Mouse (Mus musculus): Measurements from ENCODE around the gene Krtap4-7. TPM values are rescaled to one million over a fixed set of nuclear protein-coding genes. Genes with fewer than 3 reads are reported as not detected.

Gene Krtap4-7
- polyA plus RNA-seq, 1 experiment from 2014 or later: not detected

DNA sequence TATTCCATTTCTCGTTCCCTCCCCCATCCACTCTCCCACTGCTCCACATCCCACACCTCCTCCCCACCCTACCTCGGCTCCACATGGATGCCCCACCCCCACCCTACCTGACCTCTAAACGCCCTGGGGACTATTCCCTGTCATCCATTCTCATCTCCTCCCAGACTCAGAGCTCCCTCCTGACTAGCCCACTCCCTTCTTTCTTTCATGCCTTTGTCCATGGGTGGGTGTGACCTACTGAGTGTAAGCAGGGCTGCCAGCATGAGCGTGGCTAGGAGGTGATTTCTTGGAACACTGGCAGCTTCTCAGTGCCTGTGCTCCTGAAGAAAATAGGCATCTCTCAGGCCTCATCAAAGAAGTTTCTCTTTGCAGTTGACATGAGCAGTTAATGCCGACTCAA, 13.2 kb upstream of the Krtap4-7 start:
- no peak for ATAC-seq
- no peaks in the 10 kb centered on the region for H3K9me3 ChIP-seq (ENCODE audit: low read length)
- no peak overlapping the region for H3K9ac ChIP-seq (replicated peaks; ENCODE audit: low read depth)
- H3K4me1 ChIP-seq (ENCODE audit: insufficient read depth, low read depth, low read length): no peaks in the 10 kb centered on the region
- H3K4me2 ChIP-seq (replicated peaks; ENCODE audit: low read depth, low read length): no peak overlapping the region
- no peak overlapping the region for H3K4me3 ChIP-seq (ENCODE audit: low read depth, low read length)
- no peak overlapping the region for H3K27ac ChIP-seq (ENCODE audit: low read length)
- no peak for TF ChIP-seq CTCF (IDR thresholded peaks at IDR 0.05)
- no peak for TF ChIP-seq EP300 (IDR thresholded peaks at IDR 0.05)
- H3K27me3 ChIP-seq (replicated peaks; ENCODE audit: insufficient read depth, low read length): no peaks in the 10 kb centered on the region
- no peak for DNase-seq (ENCODE audit: low spot score)
- no peaks in the 10 kb centered on the region for H3K36me3 ChIP-seq (ENCODE audit: insufficient read depth, low read length)
- 46% methylated on average over 5 of the region's 5 CpGs for WGBS

DNA sequence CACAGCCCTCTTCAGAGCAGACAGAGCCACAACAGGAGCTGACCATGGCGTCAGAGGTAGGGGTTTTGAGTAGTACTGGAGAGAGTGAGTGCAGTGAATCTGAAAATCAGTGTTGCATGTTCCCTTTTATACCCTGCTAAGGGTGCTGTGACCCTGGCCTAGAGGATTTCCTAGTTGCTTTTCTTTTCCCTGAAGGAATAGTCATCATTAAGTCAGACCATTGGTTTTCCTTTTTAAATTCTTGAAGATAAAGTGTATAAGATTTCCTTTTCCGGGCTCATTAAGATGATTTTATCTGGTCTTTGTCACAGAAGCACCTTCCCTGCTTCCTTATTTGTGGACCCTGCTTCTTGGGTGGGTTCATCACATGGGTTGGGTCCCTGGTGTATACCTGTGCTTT, 6.2 kb upstream of the Krtap4-7 start, which contains the start of gene Gm11555:
Gm11555 (minus strand) TSS at position 101 of the 400 bp plus-strand sequence.
- TF ChIP-seq EP300 (IDR thresholded peaks at IDR 0.05) (no peak), CTCF (IDR thresholded peaks at IDR 0.05) (no peak)
- no peaks in the 10 kb centered on the region for H3K9me3 ChIP-seq (ENCODE audit: low read length)
- ATAC-seq: no peak
- H3K4me2 ChIP-seq (replicated peaks; ENCODE audit: low read depth, low read length): no peak within 1 kb of the TSS
- H3K27ac ChIP-seq (ENCODE audit: low read length): no peak within 1 kb of the TSS
- WGBS: 83% methylated on average over 2 of the region's 2 CpGs
- no peak within 1 kb of the TSS for H3K9ac ChIP-seq (replicated peaks; ENCODE audit: low read depth)
- no peak for DNase-seq (ENCODE audit: low spot score)
- no peaks in the 10 kb centered on the region for H3K4me1 ChIP-seq (ENCODE audit: insufficient read depth, low read depth, low read length)
- H3K27me3 ChIP-seq (replicated peaks; ENCODE audit: insufficient read depth, low read length): no peaks in the 10 kb centered on the region
- H3K36me3 ChIP-seq (ENCODE audit: insufficient read depth, low read length): no peaks in the 10 kb centered on the region
- no peak within 1 kb of the TSS for H3K4me3 ChIP-seq (ENCODE audit: low read depth, low read length)

DNA sequence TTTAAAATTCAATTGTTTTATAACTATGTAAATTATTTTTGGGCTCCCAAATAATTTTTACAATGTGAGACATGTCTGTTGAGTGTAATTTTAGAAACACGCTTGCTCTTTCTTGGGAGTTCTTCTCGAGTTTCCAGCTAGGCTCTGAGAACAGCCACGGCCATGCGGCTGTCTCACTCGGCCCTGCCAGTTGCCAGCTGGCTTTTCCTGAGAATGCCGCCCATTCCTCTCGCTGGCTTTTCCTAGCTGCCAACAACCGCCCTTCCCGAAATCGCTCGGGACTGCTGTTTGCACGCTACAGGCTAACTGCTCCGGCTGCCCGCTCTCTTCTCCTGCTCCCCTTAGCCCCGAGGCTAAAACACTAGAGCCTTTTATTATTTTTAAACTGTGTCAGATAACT, 2.6 kb upstream of the Krtap4-7 start:
- no peaks in the 10 kb centered on the region for H3K4me1 ChIP-seq (ENCODE audit: insufficient read depth, low read depth, low read length)
- H3K36me3 ChIP-seq (ENCODE audit: insufficient read depth, low read length): no peaks in the 10 kb centered on the region
- H3K9me3 ChIP-seq (ENCODE audit: low read length): no peaks in the 10 kb centered on the region
- H3K27me3 ChIP-seq (replicated peaks; ENCODE audit: insufficient read depth, low read length): no peaks in the 10 kb centered on the region
- no peak overlapping the region for H3K4me2 ChIP-seq (replicated peaks; ENCODE audit: low read depth, low read length)
- TF ChIP-seq CTCF (IDR thresholded peaks at IDR 0.05) (no peak), EP300 (IDR thresholded peaks at IDR 0.05) (no peak)
- H3K4me3 ChIP-seq (ENCODE audit: low read depth, low read length): no peak overlapping the region
- no peak for DNase-seq (ENCODE audit: low spot score)
- H3K9ac ChIP-seq (replicated peaks; ENCODE audit: low read depth): no peak overlapping the region
- H3K27ac ChIP-seq (ENCODE audit: low read length): no peak overlapping the region
- ATAC-seq: no peak
- WGBS: 84% methylated on average over 15 of the region's 15 CpGs

DNA sequence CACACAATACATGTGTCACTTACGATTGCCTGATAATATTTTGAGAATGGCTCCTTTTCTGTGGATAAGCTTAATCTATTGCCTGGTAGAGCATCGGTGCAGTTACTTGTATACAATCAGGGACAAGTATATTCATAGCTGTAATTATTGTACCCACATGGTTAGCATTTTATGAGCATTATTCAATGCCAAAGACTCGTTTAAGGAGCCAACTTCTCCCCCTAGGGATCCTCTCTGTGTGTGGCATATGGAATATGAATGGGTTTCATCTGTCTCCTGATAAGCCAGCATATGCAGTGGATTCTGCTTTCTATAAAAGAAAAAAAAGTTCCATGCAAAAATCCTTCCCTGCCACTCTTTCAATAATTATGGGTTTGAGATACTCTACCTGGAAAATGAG, 462 bp upstream of the Krtap4-7 start:
- Histone ChIP-seq H3K9ac (replicated peaks; ENCODE audit: low read depth) (no peak overlapping the region), H3K4me3 (ENCODE audit: low read depth, low read length) (no peak overlapping the region), H3K9me3 (ENCODE audit: low read length) (no peaks in the 10 kb centered on the region), H3K4me2 (replicated peaks; ENCODE audit: low read depth, low read length) (no peak overlapping the region), H3K36me3 (ENCODE audit: insufficient read depth, low read length) (no peaks in the 10 kb centered on the region), H3K4me1 (ENCODE audit: insufficient read depth, low read depth, low read length) (no peaks in the 10 kb centered on the region), H3K27me3 (replicated peaks; ENCODE audit: insufficient read depth, low read length) (no peaks in the 10 kb centered on the region), H3K27ac (ENCODE audit: low read length) (no peak overlapping the region)
- 73% methylated on average over 3 of the region's 3 CpGs for WGBS
- ATAC-seq: no peak
- TF ChIP-seq EP300 (IDR thresholded peaks at IDR 0.05) (no peak), CTCF (IDR thresholded peaks at IDR 0.05) (no peak)
- DNase-seq (ENCODE audit: low spot score): no peak

DNA sequence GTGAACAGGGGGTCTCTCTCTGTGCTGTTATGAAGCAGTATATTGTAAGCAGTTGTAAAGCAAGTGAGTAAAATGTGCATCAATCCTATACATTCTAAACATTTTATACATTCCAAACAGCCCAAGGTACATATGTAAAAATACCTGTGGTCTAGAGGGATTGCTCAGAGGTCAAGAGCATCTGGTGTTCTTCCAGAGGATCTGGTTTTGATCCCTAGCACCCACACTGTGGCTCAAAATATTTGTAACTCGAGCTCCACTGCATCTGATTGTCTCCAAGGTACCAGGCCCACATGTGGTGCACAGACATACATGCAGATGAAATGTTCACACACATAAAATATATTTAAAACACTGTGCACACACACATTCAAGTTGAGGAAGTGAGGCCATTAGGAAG, 3.0 kb downstream of the Krtap4-7 start:
- H3K27me3 ChIP-seq (replicated peaks; ENCODE audit: insufficient read depth, low read length): no peaks in the 10 kb centered on the region
- 19% methylated on average over 1 of the region's 1 CpGs for WGBS
- no peak overlapping the region for H3K4me2 ChIP-seq (replicated peaks; ENCODE audit: low read depth, low read length)
- DNase-seq (ENCODE audit: low spot score) (no peak), ATAC-seq (no peak)
- no peaks in the 10 kb centered on the region for H3K36me3 ChIP-seq (ENCODE audit: insufficient read depth, low read length)
- no peak overlapping the region for H3K9ac ChIP-seq (replicated peaks; ENCODE audit: low read depth)
- no peaks in the 10 kb centered on the region for H3K4me1 ChIP-seq (ENCODE audit: insufficient read depth, low read depth, low read length)
- TF ChIP-seq EP300 (IDR thresholded peaks at IDR 0.05): no peak
- no peak for TF ChIP-seq CTCF (IDR thresholded peaks at IDR 0.05)
- H3K27ac ChIP-seq (ENCODE audit: low read length): no peak overlapping the region
- no peak overlapping the region for H3K4me3 ChIP-seq (ENCODE audit: low read depth, low read length)
- H3K9me3 ChIP-seq (ENCODE audit: low read length): no peaks in the 10 kb centered on the region

DNA sequence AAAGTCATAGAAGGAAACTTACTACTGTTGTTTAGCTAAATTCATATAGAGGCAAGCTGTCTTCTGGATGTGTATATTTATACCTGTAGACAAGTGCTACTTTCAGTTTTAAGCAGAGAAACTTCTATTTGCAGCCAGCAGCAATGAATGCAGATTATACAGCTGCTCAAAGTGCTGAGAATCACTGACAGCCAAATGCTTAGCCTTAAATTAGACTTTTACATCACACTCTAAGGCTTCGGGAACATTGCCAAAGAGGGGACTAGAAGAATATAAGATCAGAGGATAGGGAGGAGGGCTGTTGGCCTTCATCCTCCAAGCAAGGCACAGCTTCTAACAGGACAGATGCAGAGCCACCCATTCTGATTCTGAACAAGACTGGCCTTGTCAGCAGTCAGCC, 6.8 kb downstream of the Krtap4-7 start:
- WGBS: 45% methylated on average over 1 of the region's 1 CpGs
- TF ChIP-seq EP300 (IDR thresholded peaks at IDR 0.05) (no peak), CTCF (IDR thresholded peaks at IDR 0.05) (no peak)
- no peak overlapping the region for H3K9ac ChIP-seq (replicated peaks; ENCODE audit: low read depth)

DNA sequence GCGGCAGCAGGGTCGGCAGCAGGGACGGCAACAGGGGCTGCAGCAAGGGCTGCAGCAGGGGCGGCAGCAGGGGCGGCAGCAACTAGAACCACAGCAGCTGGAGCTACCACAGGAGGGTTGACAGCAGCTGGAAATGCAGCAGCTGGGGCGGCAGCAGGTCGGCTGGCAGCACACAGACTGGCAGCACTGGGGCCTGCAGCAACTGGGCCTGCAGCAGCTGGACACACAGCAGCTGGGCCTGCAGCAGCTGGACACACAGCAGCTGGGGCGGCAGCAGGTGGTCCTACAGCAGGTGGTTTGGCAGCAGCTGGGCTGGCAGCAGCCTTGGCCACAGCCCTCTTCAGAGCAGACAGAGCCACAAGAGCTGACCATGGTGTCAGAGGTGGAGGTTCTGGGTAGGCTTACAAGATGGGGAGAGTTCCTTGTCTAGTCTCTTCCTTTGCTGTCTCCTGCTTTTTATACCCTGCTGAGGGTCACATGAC, 9.2 kb downstream of the Krtap4-7 start, which contains the start of gene Krtap4-2:
Krtap4-2 (minus strand) TSS at position 432 of the 482 bp plus-strand sequence.
- TF ChIP-seq CTCF (IDR thresholded peaks at IDR 0.05): no peak
- no peak for TF ChIP-seq EP300 (IDR thresholded peaks at IDR 0.05)
- Histone ChIP-seq H3K9ac (replicated peaks; ENCODE audit: low read depth) (no peak within 1 kb of the TSS), H3K27ac (ENCODE audit: low read length) (no peak within 1 kb of the TSS), H3K4me1 (ENCODE audit: insufficient read depth, low read depth, low read length) (no peaks in the 10 kb centered on the region), H3K27me3 (replicated peaks; ENCODE audit: insufficient read depth, low read length) (no peaks in the 10 kb centered on the region), H3K4me2 (replicated peaks; ENCODE audit: low read depth, low read length) (no peak within 1 kb of the TSS), H3K4me3 (ENCODE audit: low read depth, low read length) (no peak within 1 kb of the TSS), H3K36me3 (ENCODE audit: insufficient read depth, low read length) (no peaks in the 10 kb centered on the region), H3K9me3 (ENCODE audit: low read length) (no peaks in the 10 kb centered on the region)
- no peak for DNase-seq (ENCODE audit: low spot score)
- 36% methylated on average over 8 of the region's 8 CpGs for WGBS
- ATAC-seq: no peak

More for the DNA sequence above, 6.8 kb downstream of the Krtap4-7 start:
- no peak overlapping the region for H3K4me2 ChIP-seq (replicated peaks; ENCODE audit: low read depth, low read length)
- DNase-seq (ENCODE audit: low spot score): no peak
- no peaks in the 10 kb centered on the region for H3K27me3 ChIP-seq (replicated peaks; ENCODE audit: insufficient read depth, low read length)
- no peaks in the 10 kb centered on the region for H3K4me1 ChIP-seq (ENCODE audit: insufficient read depth, low read depth, low read length)
- H3K4me3 ChIP-seq (ENCODE audit: low read depth, low read length): no peak overlapping the region
- no peak for ATAC-seq
- H3K27ac ChIP-seq (ENCODE audit: low read length): no peak overlapping the region
- no peaks in the 10 kb centered on the region for H3K9me3 ChIP-seq (ENCODE audit: low read length)
- H3K36me3 ChIP-seq (ENCODE audit: insufficient read depth, low read length): no peaks in the 10 kb centered on the region

Data from lung, postnatal 0 days (tissue).